Mouse (Mus musculus) liver, embryonic 12.5 days (tissue): ENCODE data around the gene Efcab11. TPM values are rescaled to one million over a fixed set of nuclear protein-coding genes. Genes with fewer than 3 reads are reported as not detected.

ENCODE experiments used
- ATAC-seq: fragments of 200-750 bp; cut with Nextera tagmentation; 2 replicates; pipeline ENCODE4 v1.8.0; 2017; ENCODE audit warnings: moderate number of reproducible peaks, mild to moderate bottlenecking, moderate library complexity
- H3K27ac ChIP-seq: fragments of 300-500 bp; sonication (generic); 2 replicates; pipeline ENCODE4 v1.5.1; 2016; ENCODE audit warnings: mild to moderate bottlenecking
- H3K27me3 ChIP-seq: fragments of 300-500 bp; sonication (generic); replicated peaks from 2 replicates; pipeline ENCODE4 v1.6.1; 2016; ENCODE audit warnings: mild to moderate bottlenecking, moderate library complexity
- H3K36me3 ChIP-seq: fragments of 300-500 bp; sonication (generic); 2 replicates; pipeline ENCODE4 v1.6.1; 2016; ENCODE audit warnings: mild to moderate bottlenecking, moderate library complexity
- H3K4me1 ChIP-seq: fragments of 300-500 bp; sonication (generic); 2 replicates; pipeline ENCODE4 v1.6.1; 2016
- H3K4me2 ChIP-seq: fragments of 300-500 bp; sonication (generic); 2 replicates; pipeline ENCODE4 v1.6.1; 2016; ENCODE audit warnings: mild to moderate bottlenecking, moderate library complexity
- H3K4me3 ChIP-seq: fragments of 300-500 bp; sonication (generic); 2 replicates; pipeline ENCODE4 v1.5.1; 2016; ENCODE audit warnings: mild to moderate bottlenecking, moderate library complexity
- H3K9ac ChIP-seq: fragments of 300-500 bp; sonication (generic); 2 replicates; pipeline ENCODE4 v1.6.1; 2016; ENCODE audit warnings: mild to moderate bottlenecking, moderate library complexity
- H3K9me3 ChIP-seq: fragments of 300-500 bp; sonication (generic); replicated peaks from 2 replicates; pipeline ENCODE4 v1.6.1; 2016; ENCODE audit warnings: mild to moderate bottlenecking, moderate library complexity
- WGBS: fragments of 180-500 bp; shearing (Covaris S2); methylation state at CpG from one replicate; pipeline ENCODE4 v1.1.7; 2016; ENCODE audit not compliant: insufficient replicate concordance; 5-methylcytosine and 5-hydroxymethylcytosine counted together
- polyA plus RNA-seq: library from polyadenylated mRNA; unstranded; fragments of >200 nt; fragmentation: Nextera tagmentation; extraction: Ambion mirVana; gene quantifications from 2 replicates; pipeline ENCODE4 v1.2.1, GENCODE M21; 2016

Efcab11 gene
- polyA plus RNA-seq, 1 experiment from 2014 or later, result 5.5 TPM

GRCm38 (mm10) chr12:99645418-99645817 lies 238.8 kb downstream of the Efcab11 start:
- Histone ChIP-seq H3K27me3 (no peaks in the 10 kb centered on the region), H3K36me3 (no peaks in the 10 kb centered on the region), H3K9me3 (peaks cover 36% of the 10 kb centered on the region), H3K27ac (no peak overlapping the region), H3K9ac (no peak overlapping the region), H3K4me1 (0 out of 2 replicates have a peak, but pooled peaks cover 3% of the 10 kb centered on the region), H3K4me2 (no peak overlapping the region), H3K4me3 (no peak overlapping the region)
- ATAC-seq, result peak; percentile 81
- WGBS, result 89% methylated on average over 18 of the region's 18 CpGs

GRCm38 (mm10) chr12:99644966-99645365 lies 239.3 kb downstream of the Efcab11 start:
- H3K4me3 ChIP-seq, result no peak overlapping the region
- no peak overlapping the region for H3K27ac ChIP-seq
- no peaks in the 10 kb centered on the region for H3K27me3 ChIP-seq
- H3K4me1 ChIP-seq, result 0 out of 2 replicates have a peak, but pooled peaks cover 3% of the 10 kb centered on the region
- H3K9ac ChIP-seq, result no peak overlapping the region
- no peak overlapping the region for H3K4me2 ChIP-seq
- ATAC-seq, result peak; percentile 98
- H3K36me3 ChIP-seq, result no peaks in the 10 kb centered on the region
- WGBS, result 85% methylated on average over 37 of the region's 37 CpGs
- peaks cover 36% of the 10 kb centered on the region for H3K9me3 ChIP-seq

Other genes starting within 250 kb of the Efcab11 start
- gene Tdp1, start 78 bp upstream of the Efcab11 start, polyA plus RNA-seq, result 41.4 and 43.8 TPM in 2 replicates
- 0.46 and 0.59 TPM in 2 replicates for gene Kcnk13, start 80.1 kb upstream of the Efcab11 start, polyA plus RNA-seq
- gene Psmc1, start 225.7 kb upstream of the Efcab11 start, polyA plus RNA-seq, result 212 and 224 TPM in 2 replicates